Mouse (Mus musculus) forebrain, embryonic 15.5 days (tissue): ENCODE data around the gene Stat6. TPM values are rescaled to one million over a fixed set of nuclear protein-coding genes. Genes with fewer than 3 reads are reported as not detected.

Experiments used
- ATAC-seq: fragments of 200-750 bp; cut with Nextera tagmentation; replicated peaks from 2 replicates; pipeline ENCODE4 v1.8.0; 2017; ENCODE audit warnings: mild to moderate bottlenecking, moderate TSS enrichment, moderate library complexity
- H3K27ac ChIP-seq: fragments of 300-500 bp; sonication (generic); replicated peaks from 2 replicates; pipeline ENCODE4 v1.5.1; 2015; ENCODE audit warnings: mild to moderate bottlenecking, inconsistent platforms
- H3K27me3 ChIP-seq: fragments of 300-500 bp; sonication (generic); 2 replicates; pipeline ENCODE4 v1.6.1; 2015; ENCODE audit warnings: inconsistent platforms
- H3K36me3 ChIP-seq: fragments of 300-500 bp; sonication (generic); 2 replicates; pipeline ENCODE4 v1.6.1; 2015; ENCODE audit warnings: mild to moderate bottlenecking, inconsistent platforms
- H3K4me1 ChIP-seq: fragments of 300-500 bp; sonication (generic); 2 replicates; pipeline ENCODE4 v1.6.1; 2015; ENCODE audit warnings: inconsistent platforms
- H3K4me2 ChIP-seq: fragments of 300-500 bp; sonication (generic); replicated peaks from 2 replicates; pipeline ENCODE4 v1.6.1; 2015; ENCODE audit warnings: mild to moderate bottlenecking, inconsistent platforms
- H3K4me3 ChIP-seq: fragments of 300-500 bp; sonication (generic); 2 replicates; pipeline ENCODE4 v1.5.1; 2015; ENCODE audit warnings: mild to moderate bottlenecking, inconsistent platforms
- H3K9ac ChIP-seq: fragments of 300-500 bp; sonication (generic); replicated peaks from 2 replicates; pipeline ENCODE4 v1.6.1; 2015; ENCODE audit warnings: mild to moderate bottlenecking, inconsistent platforms
- H3K9me3 ChIP-seq: fragments of 300-500 bp; sonication (generic); 2 replicates; pipeline ENCODE4 v1.6.1; 2016; ENCODE audit warnings: inconsistent platforms
- WGBS: fragments of 180-500 bp; shearing (Covaris S2); methylation state at CpG from one replicate; pipeline ENCODE4 v1.1.7; 2015; ENCODE audit warnings: mixed read lengths; 5-methylcytosine and 5-hydroxymethylcytosine counted together
- polyA plus RNA-seq: library from polyadenylated mRNA; unstranded; fragments of >200 nt; fragmentation: Nextera tagmentation; extraction: Ambion mirVana; gene quantifications from 2 replicates; pipeline ENCODE4 v1.2.1, GENCODE M21; 2015

Stat6 gene
- polyA plus RNA-seq, 1 experiment from 2014 or later: 3.4 TPM

DNA sequence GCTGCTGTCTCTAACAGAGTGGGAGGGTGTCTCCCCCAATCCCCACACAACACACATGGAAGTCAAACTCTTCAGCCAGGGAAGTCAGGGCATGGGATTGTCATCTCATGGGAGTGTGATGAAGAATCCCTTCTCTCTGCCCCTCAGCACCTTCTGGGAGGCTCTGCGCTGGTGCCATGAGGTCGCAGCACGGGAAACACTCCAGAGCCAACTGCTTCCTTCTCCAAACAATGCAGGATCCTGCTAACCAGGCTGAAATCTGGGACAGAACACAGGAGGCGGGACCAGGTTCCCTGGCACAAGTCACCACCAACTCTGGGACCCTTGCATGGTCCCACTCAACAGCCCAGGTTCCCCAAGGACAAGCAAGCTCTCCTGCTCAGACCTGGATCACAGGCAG, 25.5 kb upstream of the Stat6 start:
- Histone ChIP-seq H3K27me3 (no peaks in the 10 kb centered on the region), H3K4me1 (peaks cover 71% of the 10 kb centered on the region), H3K27ac (no peak overlapping the region), H3K36me3 (peaks cover 9% of the 10 kb centered on the region; the same call in 1 of the 2 replicates), H3K4me2 (peak overlapping the region; percentile 11; the same call in 1 of the 2 replicates), H3K9ac (no peak overlapping the region), H3K4me3 (no peak overlapping the region), H3K9me3 (no peaks in the 10 kb centered on the region)
- no peak for ATAC-seq
- 70% methylated on average over 4 of the region's 4 CpGs for WGBS

DNA sequence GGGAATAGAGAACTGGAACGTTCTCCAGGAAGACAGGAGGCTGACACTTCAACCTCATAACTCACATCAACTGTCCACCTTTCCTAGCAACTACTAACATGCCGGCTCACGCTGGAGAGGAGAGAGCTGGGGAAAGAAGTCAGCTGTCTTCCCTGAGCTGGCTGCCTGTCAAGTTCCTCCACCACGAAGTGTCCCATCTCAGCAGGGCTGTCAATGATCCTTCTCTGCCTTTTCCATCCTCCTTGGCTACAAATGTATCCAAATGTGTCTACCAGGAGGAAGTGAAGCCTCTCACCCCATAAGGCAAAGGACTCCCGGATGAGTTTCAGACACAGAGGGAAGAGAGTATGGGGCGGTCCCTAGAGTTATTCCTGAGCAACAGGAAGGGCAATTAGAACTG, 24.6 kb upstream of the Stat6 start:
- no peaks in the 10 kb centered on the region for H3K27me3 ChIP-seq
- peak overlapping the region; percentile 32 for H3K4me2 ChIP-seq
- peak overlapping the region; percentile 8 for H3K4me3 ChIP-seq
- H3K4me1 ChIP-seq: peaks cover 72% of the 10 kb centered on the region
- WGBS: 56% methylated on average over 6 of the region's 6 CpGs
- no peak for ATAC-seq
- peaks cover under 1% of the 10 kb centered on the region; the same call in 1 of the 2 replicates for H3K36me3 ChIP-seq
- H3K9ac ChIP-seq: no peak overlapping the region
- no peak overlapping the region for H3K27ac ChIP-seq
- H3K9me3 ChIP-seq: no peaks in the 10 kb centered on the region

DNA sequence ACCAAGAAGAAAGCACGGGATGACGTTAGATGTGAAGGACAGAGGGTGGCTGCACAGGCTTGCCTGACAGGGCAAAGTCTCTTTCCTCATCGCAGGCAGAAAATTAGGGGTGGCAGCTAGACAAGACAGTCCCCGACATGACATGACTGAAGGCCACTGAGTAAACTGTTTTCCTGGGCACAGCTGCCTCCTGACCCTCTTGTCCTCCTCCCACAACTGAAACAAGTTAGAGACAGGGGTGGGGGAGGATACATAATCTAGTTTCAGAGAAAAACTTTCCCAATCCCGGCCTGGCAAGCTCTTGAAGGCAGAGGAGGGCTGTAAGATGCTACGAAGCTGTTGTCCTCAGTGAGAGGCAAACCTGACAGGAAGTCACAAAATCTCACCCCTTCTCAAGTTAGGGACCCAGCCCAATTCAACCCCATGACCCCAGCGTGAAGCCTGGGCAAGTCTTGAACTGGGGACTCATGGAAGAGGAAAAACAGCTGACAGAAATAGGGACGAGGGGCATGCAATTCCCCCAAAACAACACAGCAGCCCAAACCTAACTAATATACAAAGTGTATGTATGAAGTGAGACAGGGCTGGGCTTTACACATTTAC, 23.6 kb upstream of the Stat6 start:
- Histone ChIP-seq H3K27ac (peak overlapping the region; percentile 93), H3K9me3 (no peaks in the 10 kb centered on the region), H3K4me3 (peak overlapping the region; percentile 73), H3K27me3 (no peaks in the 10 kb centered on the region), H3K9ac (peak overlapping the region; percentile 94), H3K36me3 (no peaks in the 10 kb centered on the region), H3K4me1 (peaks cover 67% of the 10 kb centered on the region), H3K4me2 (peak overlapping the region; percentile 94)
- 34% methylated on average over 8 of the region's 8 CpGs for WGBS
- ATAC-seq: no peak

DNA sequence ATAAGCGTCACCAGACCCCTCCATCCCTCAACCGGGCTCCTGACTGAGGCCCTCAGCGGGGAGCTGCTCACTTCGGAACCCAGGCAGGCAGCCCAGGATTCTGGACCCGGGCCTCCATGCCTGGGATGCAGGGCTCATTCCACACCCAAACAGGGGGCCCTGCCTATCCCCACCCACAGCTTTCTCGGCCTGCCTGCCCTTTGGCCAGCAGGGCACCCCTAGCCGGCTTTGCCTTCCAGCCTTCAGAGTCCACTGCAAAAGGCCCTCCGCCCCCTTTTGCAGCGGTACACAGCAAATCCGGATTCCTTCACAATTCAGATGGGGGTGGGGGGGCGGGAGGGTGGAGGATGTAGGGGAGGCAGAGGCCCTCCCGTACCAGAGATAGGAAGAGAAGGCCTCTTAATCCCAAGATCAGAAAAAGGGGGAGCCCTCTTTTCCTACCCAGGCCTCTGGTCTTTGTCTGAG, 22.8 kb upstream of the Stat6 start:
- WGBS: under 1% methylated on average over 11 of the region's 12 CpGs
- ATAC-seq: peak; percentile 14; the same call in 1 of the 2 replicates
- no peaks in the 10 kb centered on the region for H3K27me3 ChIP-seq

DNA sequence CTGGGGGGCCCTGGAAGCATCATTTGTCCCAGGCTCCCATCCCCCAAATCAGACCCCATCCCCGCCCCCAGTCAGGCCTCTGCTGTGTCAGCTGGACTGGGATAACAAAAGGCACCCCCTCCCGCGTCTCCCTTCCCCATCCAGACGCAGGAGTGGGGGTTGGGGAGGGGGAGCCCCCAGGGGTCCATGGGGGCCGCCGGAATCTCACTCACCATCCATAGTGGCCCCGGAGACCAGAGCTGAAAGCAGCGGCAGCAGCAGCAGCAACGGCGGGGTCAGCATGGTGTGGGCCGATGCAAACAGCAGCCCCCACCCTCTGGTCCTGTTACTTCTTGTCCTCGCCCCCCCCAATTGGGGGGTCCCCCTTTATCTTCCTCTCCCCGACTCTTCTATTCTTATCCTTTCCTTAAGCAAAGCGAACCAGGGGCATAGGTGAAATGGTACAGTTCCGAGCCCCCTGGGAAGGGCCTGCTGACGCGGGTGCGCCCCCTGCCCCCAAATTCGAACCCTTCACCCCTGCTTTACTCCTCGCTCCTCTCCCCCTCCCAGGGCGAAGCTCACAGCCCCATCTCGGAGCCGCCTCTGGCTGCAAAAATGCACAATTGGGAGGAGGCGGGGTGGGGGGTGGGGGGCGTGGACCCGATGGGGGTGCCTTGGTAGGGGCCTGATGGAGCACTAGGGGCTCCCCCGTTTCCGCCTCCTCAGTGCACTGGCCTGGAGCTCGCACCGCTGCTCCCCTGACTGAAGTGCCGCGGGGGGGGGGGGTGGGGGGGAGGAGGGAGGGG, 22.2 kb upstream of the Stat6 start, which contains the start of gene Lrp1:
TSS of gene Lrp1 (minus strand) at position 743 of the 785 bp plus-strand sequence.
- Histone ChIP-seq H3K4me3 (peak within 1 kb of the TSS; percentile 73), H3K27ac (peak within 1 kb of the TSS; percentile 93), H3K4me1 (peaks cover 53% of the 10 kb centered on the region), H3K36me3 (no peaks in the 10 kb centered on the region), H3K4me2 (peak within 1 kb of the TSS; percentile 94), H3K27me3 (no peaks in the 10 kb centered on the region), H3K9ac (peak within 1 kb of the TSS; percentile 94), H3K9me3 (no peaks in the 10 kb centered on the region)
- peak; percentile 80 for ATAC-seq
- WGBS: under 1% methylated on average over 21 of the region's 32 CpGs

More for the DNA sequence above, 22.8 kb upstream of the Stat6 start:
- H3K4me3 ChIP-seq: peak overlapping the region; percentile 73
- H3K36me3 ChIP-seq: no peaks in the 10 kb centered on the region
- H3K9me3 ChIP-seq: no peaks in the 10 kb centered on the region
- H3K4me1 ChIP-seq: peaks cover 59% of the 10 kb centered on the region
- H3K4me2 ChIP-seq: peak overlapping the region; percentile 94
- H3K9ac ChIP-seq: peak overlapping the region; percentile 94
- H3K27ac ChIP-seq: peak overlapping the region; percentile 93

DNA sequence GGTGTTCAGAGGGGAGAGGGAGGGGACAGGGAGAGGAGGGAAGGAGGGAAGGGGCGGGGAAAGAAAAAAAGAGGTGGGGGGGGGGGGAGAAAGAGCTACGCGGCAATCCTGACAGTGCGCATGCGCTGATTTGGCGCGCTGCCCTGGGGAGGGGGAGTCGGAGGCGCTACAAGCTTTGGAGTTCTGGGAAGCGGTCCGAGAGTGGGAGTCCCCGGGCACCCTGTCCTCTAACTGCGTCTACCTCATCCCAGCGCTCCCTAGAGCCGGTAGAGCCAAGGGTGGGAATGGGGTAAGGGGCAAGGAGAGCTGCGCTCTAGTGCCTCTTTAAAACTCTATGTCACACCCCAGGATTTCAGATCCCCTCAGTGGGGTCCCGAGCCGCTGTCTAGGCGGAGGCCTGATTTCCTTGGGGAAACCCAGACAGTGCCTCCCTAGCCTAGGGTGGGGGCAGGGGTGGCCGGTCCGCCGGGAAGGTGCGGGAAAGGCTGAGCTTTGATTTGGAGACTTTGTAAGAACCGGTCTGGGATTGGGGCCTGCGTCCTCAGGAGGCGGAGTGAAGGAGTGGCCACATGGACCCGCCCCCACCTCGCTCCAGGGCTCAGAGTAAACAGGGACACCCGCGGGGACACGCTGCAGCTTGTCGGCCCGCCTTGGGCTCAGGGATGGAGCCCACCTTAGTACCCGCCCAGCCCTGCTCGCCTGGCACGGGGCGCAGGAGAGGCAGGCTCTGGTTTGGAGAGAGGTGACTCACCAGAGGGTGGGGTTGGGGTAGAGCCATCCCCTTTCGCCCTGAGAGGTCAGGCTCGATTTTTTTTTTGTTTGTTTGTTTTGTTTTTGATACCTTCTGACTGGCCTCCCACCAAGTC, 21.4 kb upstream of the Stat6 start:
- Histone ChIP-seq H3K27me3 (no peaks in the 10 kb centered on the region), H3K4me2 (peak overlapping the region; percentile 94), H3K9ac (peak overlapping the region; percentile 68), H3K4me1 (peaks cover 45% of the 10 kb centered on the region), H3K36me3 (no peaks in the 10 kb centered on the region), H3K27ac (peak overlapping the region; percentile 93), H3K4me3 (peak overlapping the region; percentile 73), H3K9me3 (no peaks in the 10 kb centered on the region)
- WGBS: under 1% methylated on average over 30 of the region's 39 CpGs
- peak; percentile 87 for ATAC-seq

DNA sequence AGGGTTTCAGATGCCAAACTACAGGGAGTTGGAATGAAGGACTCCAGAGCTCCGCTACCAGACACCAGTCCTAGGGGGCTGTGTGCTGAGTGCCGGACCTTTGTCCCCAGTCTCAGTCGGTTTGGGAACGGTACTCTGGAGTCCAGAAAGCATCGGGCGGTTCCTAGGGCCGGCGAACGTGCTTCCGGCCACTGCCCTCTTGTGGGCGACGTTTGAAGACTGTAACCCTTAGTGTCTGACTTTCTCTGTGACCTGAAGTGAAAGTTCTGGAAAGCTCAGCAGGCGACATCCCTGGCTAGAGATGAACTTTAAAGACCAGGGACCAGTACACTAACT, 20.8 kb upstream of the Stat6 start:
- H3K4me3 ChIP-seq: peak overlapping the region; percentile 73
- no peaks in the 10 kb centered on the region for H3K27me3 ChIP-seq
- H3K4me1 ChIP-seq: peaks cover 39% of the 10 kb centered on the region
- WGBS: under 1% methylated on average over 13 of the region's 13 CpGs
- H3K9me3 ChIP-seq: no peaks in the 10 kb centered on the region
- H3K27ac ChIP-seq: peak overlapping the region; percentile 93
- peak overlapping the region; percentile 94 for H3K4me2 ChIP-seq
- H3K9ac ChIP-seq: peak overlapping the region; percentile 68
- ATAC-seq: no peak; the same call in 1 of the 2 replicates
- H3K36me3 ChIP-seq: no peaks in the 10 kb centered on the region

DNA sequence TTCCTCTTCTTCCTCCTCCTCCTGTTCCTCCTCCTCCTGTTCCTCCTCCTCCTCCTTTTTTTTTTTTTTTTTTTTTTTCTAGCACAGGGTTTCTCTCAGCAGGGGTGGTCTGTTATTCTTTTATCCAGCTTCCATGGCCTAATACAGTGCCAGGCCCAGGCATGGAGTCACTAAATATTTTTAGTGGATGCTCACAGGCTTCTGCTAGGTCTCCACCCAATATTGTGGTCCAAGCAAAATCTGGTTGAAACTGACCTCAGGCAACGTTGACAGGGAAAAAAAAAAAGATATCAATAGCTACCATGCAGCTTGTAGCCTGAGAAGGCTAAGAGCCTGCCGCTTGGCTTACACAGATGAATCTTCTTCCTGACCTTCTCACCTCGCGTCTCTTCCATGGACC, 20.1 kb upstream of the Stat6 start:
- Histone ChIP-seq H3K27ac (no peak overlapping the region), H3K9ac (no peak overlapping the region), H3K27me3 (no peaks in the 10 kb centered on the region), H3K4me3 (no peak overlapping the region), H3K36me3 (no peaks in the 10 kb centered on the region), H3K4me2 (no peak overlapping the region), H3K4me1 (peaks cover 32% of the 10 kb centered on the region), H3K9me3 (no peaks in the 10 kb centered on the region)
- ATAC-seq: no peak
- WGBS: 66% methylated on average over 4 of the region's 4 CpGs

DNA sequence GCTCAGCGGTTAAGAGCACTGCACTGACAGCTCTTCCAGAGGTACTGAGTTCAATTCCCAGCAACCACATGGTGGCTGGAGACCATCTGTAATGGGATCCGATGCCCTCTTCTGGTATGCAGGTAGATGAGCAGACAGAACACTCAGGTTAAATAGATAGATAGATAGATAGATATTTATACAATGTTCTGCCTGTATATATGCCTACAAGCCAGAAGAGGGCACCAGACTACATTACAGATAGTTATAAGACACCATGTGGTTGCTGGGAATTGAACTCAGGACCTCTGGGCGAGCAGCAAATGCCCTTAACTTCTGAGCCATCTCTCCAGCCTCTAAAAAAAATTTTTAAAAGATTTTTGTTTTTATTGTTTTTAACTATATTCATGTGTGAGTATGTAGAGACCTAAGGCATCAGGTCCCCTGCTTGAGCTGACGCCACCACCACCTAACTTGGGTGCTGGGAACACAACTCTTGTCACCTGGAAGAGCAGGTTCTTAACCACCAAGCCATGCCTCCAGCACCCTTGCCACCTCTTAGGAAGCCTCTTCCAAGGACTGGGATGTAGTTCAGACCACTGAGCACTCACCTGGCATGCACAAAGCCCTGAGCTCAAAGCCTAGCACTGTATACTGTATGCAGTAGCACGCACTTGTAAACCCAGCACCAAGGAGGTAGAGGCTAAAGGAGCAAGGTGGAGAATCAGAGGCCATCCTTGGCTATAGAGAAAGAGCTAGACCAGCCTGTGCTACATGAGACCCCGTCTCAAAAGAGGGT, 19.2 kb upstream of the Stat6 start:
- H3K27ac ChIP-seq: no peak overlapping the region
- no peak overlapping the region for H3K4me3 ChIP-seq
- no peaks in the 10 kb centered on the region for H3K36me3 ChIP-seq
- no peak overlapping the region for H3K9ac ChIP-seq
- WGBS: 88% methylated on average over 6 of the region's 6 CpGs
- no peaks in the 10 kb centered on the region for H3K27me3 ChIP-seq
- no peaks in the 10 kb centered on the region for H3K9me3 ChIP-seq
- ATAC-seq: no peak
- H3K4me1 ChIP-seq: peaks cover 23% of the 10 kb centered on the region
- no peak overlapping the region for H3K4me2 ChIP-seq

DNA sequence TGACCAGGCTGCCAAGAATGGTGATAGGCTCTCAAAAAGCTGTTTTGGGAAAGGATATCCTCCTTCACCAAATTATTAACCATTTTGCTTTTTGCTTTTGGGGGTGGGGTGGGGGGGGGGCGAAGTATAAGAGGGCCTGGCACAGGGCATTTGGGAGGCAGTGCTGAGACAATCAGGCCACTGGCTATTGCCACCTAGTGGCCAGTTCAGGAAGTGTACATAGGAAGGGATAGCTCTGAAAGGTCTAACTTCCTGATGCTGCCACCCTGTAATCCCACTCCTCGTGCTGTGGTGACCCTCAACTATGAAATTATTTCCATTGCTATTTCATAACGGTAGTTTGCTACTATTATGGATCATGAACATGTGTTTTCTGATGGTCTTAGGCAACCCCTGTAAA, 16.4 kb upstream of the Stat6 start:
- Histone ChIP-seq H3K9me3 (no peaks in the 10 kb centered on the region), H3K9ac (no peak overlapping the region), H3K27ac (no peak overlapping the region), H3K27me3 (no peaks in the 10 kb centered on the region), H3K4me2 (no peak overlapping the region), H3K36me3 (no peaks in the 10 kb centered on the region), H3K4me1 (peaks cover 9% of the 10 kb centered on the region), H3K4me3 (no peak overlapping the region)
- 89% methylated on average over 3 of the region's 3 CpGs for WGBS
- no peak for ATAC-seq
